Mouse (Mus musculus) intestine, postnatal 0 days (tissue): ENCODE results near the gene Sprr3. TPM values are rescaled to one million over a fixed set of nuclear protein-coding genes. Genes with fewer than 3 reads are reported as not detected.

Source experiments
- ATAC-seq: fragments of 200-750 bp; cut with Nextera tagmentation; 2 replicates; pipeline ENCODE4 v1.8.0; 2017; ENCODE audit warnings: mild to moderate bottlenecking, moderate TSS enrichment, moderate library complexity
- H3K27ac ChIP-seq: fragments of 300-500 bp; sonication (generic); 2 replicates; pipeline ENCODE4 v1.5.1; 2014; ENCODE audit warnings: mild to moderate bottlenecking, low read depth, low read length, moderate library complexity
- H3K27me3 ChIP-seq: fragments of 300-500 bp; sonication (generic); replicated peaks from 2 replicates; pipeline ENCODE4 v1.6.1; 2014; ENCODE audit warnings: low read length, mixed read lengths; ENCODE audit not compliant: control insufficient read depth, insufficient read depth
- H3K36me3 ChIP-seq: fragments of 300-500 bp; sonication (generic); 2 replicates; pipeline ENCODE4 v1.6.1; 2014; ENCODE audit warnings: mild to moderate bottlenecking, moderate library complexity; ENCODE audit not compliant: control insufficient read depth, insufficient read depth
- H3K4me1 ChIP-seq: fragments of 300-500 bp; sonication (generic); replicated peaks from 2 replicates; pipeline ENCODE4 v1.6.1; 2014; ENCODE audit warnings: antibody characterized with exemption, low read length, mixed read lengths; ENCODE audit not compliant: control insufficient read depth, insufficient read depth
- H3K4me2 ChIP-seq: fragments of 300-500 bp; sonication (generic); replicated peaks from 2 replicates; pipeline ENCODE4 v1.6.1; 2014; ENCODE audit warnings: low read depth, mild to moderate bottlenecking, moderate library complexity
- H3K4me3 ChIP-seq: fragments of 300-500 bp; sonication (generic); 2 replicates; pipeline ENCODE4 v1.5.1; 2014; ENCODE audit warnings: low read depth, low read length
- H3K9ac ChIP-seq: fragments of 300-500 bp; sonication (generic); 2 replicates; pipeline ENCODE4 v1.6.1; 2014; ENCODE audit warnings: mild to moderate bottlenecking, low read depth, low read length
- H3K9me3 ChIP-seq: fragments of 300-500 bp; sonication (generic); 2 replicates; pipeline ENCODE4 v1.6.1; 2016; ENCODE audit warnings: mixed run types; ENCODE audit not compliant: control insufficient read depth
- CTCF ChIP-seq: sonication (generic); IDR thresholded peaks from 2 replicates; pipeline ENCODE4 v1.5.1; 2016; ENCODE audit warnings: low read depth, mild to moderate bottlenecking, control low read depth, antibody characterized with exemption, moderate library complexity
- WGBS: fragments of 180-500 bp; shearing (Covaris S2); extraction: QIAGEN DNeasy Blood & Tissue Kit; methylation state at CpG from one replicate; pipeline ENCODE4 v1.1.7; 2014; 5-methylcytosine and 5-hydroxymethylcytosine counted together
- polyA plus RNA-seq: library from polyadenylated mRNA; unstranded; fragments of >200 nt; fragmentation: Nextera tagmentation; extraction: Ambion mirVana; gene quantifications from 2 replicates; pipeline ENCODE4 v1.2.1, GENCODE M21; 2015

The Sprr3 gene
- polyA plus RNA-seq, 1 experiment from 2014 or later = not detected

GRCm38 (mm10) chr3:92432282-92432681 lies 26.2 kb downstream of the Sprr3 start, which contains the start of gene Sprr2k:
Gene Sprr2k (plus strand): TSS chr3:92432582.
- H3K4me3 ChIP-seq = no peak within 1 kb of the TSS
- H3K36me3 ChIP-seq = no peaks in the 10 kb centered on the region
- H3K4me2 ChIP-seq = no peak within 1 kb of the TSS
- H3K4me1 ChIP-seq = no peaks in the 10 kb centered on the region
- no peaks in the 10 kb centered on the region for H3K9me3 ChIP-seq
- 85% methylated on average over 2 of the region's 2 CpGs for whole genome bisulfite sequencing
- ATAC-seq = no peak
- TF ChIP-seq CTCF = no peak
- no peak within 1 kb of the TSS for H3K27ac ChIP-seq
- H3K27me3 ChIP-seq = no peaks in the 10 kb centered on the region
- H3K9ac ChIP-seq = no peak within 1 kb of the TSS

- no peak for ATAC-seq
- Histone ChIP-seq H3K4me2 (no peak within 1 kb of the TSS), H3K4me3 (no peak within 1 kb of the TSS), H3K27ac (no peak within 1 kb of the TSS), H3K36me3 (no peaks in the 10 kb centered on the region), H3K9me3 (no peaks in the 10 kb centered on the region), H3K27me3 (no peaks in the 10 kb centered on the region), H3K9ac (no peak within 1 kb of the TSS), H3K4me1 (no peaks in the 10 kb centered on the region)
- WGBS = 91% methylated on average over 6 of the region's 6 CpGs
- TF ChIP-seq CTCF = no peak
These were observed 29.2 kb downstream of the Sprr3 start, which contains the start of gene Gm9774 for GRCm38 (mm10) chr3:92429323-92429722. Gene Gm9774 (minus strand): TSS chr3:92429423.

- Histone ChIP-seq H3K9ac (no peak within 1 kb of the TSS), H3K4me2 (no peak within 1 kb of the TSS), H3K4me1 (no peaks in the 10 kb centered on the region), H3K9me3 (no peaks in the 10 kb centered on the region), H3K27ac (no peak within 1 kb of the TSS), H3K4me3 (no peak within 1 kb of the TSS), H3K27me3 (no peaks in the 10 kb centered on the region), H3K36me3 (no peaks in the 10 kb centered on the region)
- WGBS = 90% methylated on average over 2 of the region's 2 CpGs
- TF ChIP-seq CTCF = no peak
- no peak for ATAC-seq
These were observed 40.7 kb downstream of the Sprr3 start, which contains the start of gene Sprr2j-ps for GRCm38 (mm10) chr3:92417782-92418181. Gene Sprr2j-ps (plus strand): TSS chr3:92418082.

- no peak within 1 kb of the TSS for H3K4me2 ChIP-seq
- H3K27ac ChIP-seq = no peak within 1 kb of the TSS
- no peak within 1 kb of the TSS for H3K9ac ChIP-seq
- no peak within 1 kb of the TSS for H3K4me3 ChIP-seq
- 94% methylated on average over 2 of the region's 2 CpGs for WGBS
- no peak for ATAC-seq
- no peaks in the 10 kb centered on the region for H3K27me3 ChIP-seq
- no peaks in the 10 kb centered on the region for H3K9me3 ChIP-seq
- TF ChIP-seq CTCF = no peak
- no peaks in the 10 kb centered on the region for H3K36me3 ChIP-seq
- no peaks in the 10 kb centered on the region for H3K4me1 ChIP-seq
These were observed 50.8 kb downstream of the Sprr3 start, which contains the start of gene Sprr2i for GRCm38 (mm10) chr3:92407691-92408090. Gene Sprr2i (plus strand): TSS chr3:92407991.

Other genes with a start within 250 kb of the Sprr3 start
- 13.2 and 13.6 TPM in 2 replicates for gene Sprr2a1, start 242.9 kb downstream of the Sprr3 start, polyA plus RNA-seq
- gene Sprr2a2, start 242.8 kb downstream of the Sprr3 start, polyA plus RNA-seq = 810 and 957 TPM in 2 replicates
- gene Sprr2a3, start 173.3 kb downstream of the Sprr3 start, polyA plus RNA-seq = 38.8 and 45.1 TPM in 2 replicates
- gene Sprr2b, start 142.1 kb downstream of the Sprr3 start, polyA plus RNA-seq = not detected in 2 replicates
- gene Sprr2d, start 119.6 kb downstream of the Sprr3 start, polyA plus RNA-seq = not detected in 2 replicates
- not detected in 2 replicates for gene Sprr2e, start 106.6 kb downstream of the Sprr3 start, polyA plus RNA-seq
- gene Sprr2f, start 93.5 kb downstream of the Sprr3 start, polyA plus RNA-seq = not detected in 2 replicates
- not detected in 2 replicates for gene Sprr2h, start 73.0 kb downstream of the Sprr3 start, polyA plus RNA-seq
- gene Sprr2i, start 50.7 kb downstream of the Sprr3 start, polyA plus RNA-seq = not detected in 2 replicates
- gene Sprr2j-ps, start 40.6 kb downstream of the Sprr3 start, polyA plus RNA-seq = not detected in 2 replicates
- gene Gm9774, start 29.3 kb downstream of the Sprr3 start, polyA plus RNA-seq = 7.5 and 8.9 TPM in 2 replicates
- gene Sprr2k, start 26.1 kb downstream of the Sprr3 start, polyA plus RNA-seq = not detected in 2 replicates
- gene Sprr1b, start 19.9 kb downstream of the Sprr3 start, polyA plus RNA-seq = not detected in 2 replicates
- gene Sprr1a, start 27.2 kb upstream of the Sprr3 start, polyA plus RNA-seq = 3.8 and 5.4 TPM in 2 replicates
- not detected in 2 replicates for gene Sprr4, start 41.8 kb upstream of the Sprr3 start, polyA plus RNA-seq
- not detected in 2 replicates for gene 2310046K23Rik, start 75.8 kb upstream of the Sprr3 start, polyA plus RNA-seq
- 0.47 and 0.80 TPM in 2 replicates for gene Ivl, start 115.0 kb upstream of the Sprr3 start, polyA plus RNA-seq
- 96.4 and 137 TPM in 2 replicates for gene Smcp, start 130.3 kb upstream of the Sprr3 start, polyA plus RNA-seq
- gene 2210017I01Rik, start 148.8 kb upstream of the Sprr3 start, polyA plus RNA-seq = 0.18 and 0.34 TPM in 2 replicates
- 1.8 and 2.1 TPM in 2 replicates for gene Lce6a, start 162.9 kb upstream of the Sprr3 start, polyA plus RNA-seq
- 0.46 and 0.73 TPM in 2 replicates for gene Lce1a1, start 189.6 kb upstream of the Sprr3 start, polyA plus RNA-seq
- gene Lce1b, start 198.2 kb upstream of the Sprr3 start, polyA plus RNA-seq = not detected in 2 replicates
- not detected in 2 replicates for gene Lce1a2, start 211.6 kb upstream of the Sprr3 start, polyA plus RNA-seq
- not detected in 2 replicates for gene Lce1c, start 220.5 kb upstream of the Sprr3 start, polyA plus RNA-seq
- gene Lce1d, start 228.5 kb upstream of the Sprr3 start, polyA plus RNA-seq = not detected in 2 replicates